Mouse (Mus musculus) embryonic facial prominence, embryonic 11.5 days (tissue): ENCODE measurements at regions not wholly inside any gene's neighbourhood (a gene's known extent, or its start where the extent isn't known, plus 50 kb on each side); places are given as distances from the start of the nearest gene placed in this dataset.

Experiments
- ATAC-seq: fragments of 200-750 bp; cut with Nextera tagmentation; replicated peaks from 2 replicates; pipeline ENCODE4 v1.8.0; 2017; ENCODE audit warnings: low read depth; ENCODE audit not compliant: insufficient number of reproducible peaks, low FRiP score, low TSS enrichment
- DNase-seq: peaks from one replicate; pipeline ENCODE4 v3.0.0-alpha.2; 2015; ENCODE audit warnings: low spot score
- H3K27ac ChIP-seq: fragments of 300-500 bp; sonication (generic); replicated peaks from 2 replicates; pipeline ENCODE4 v1.5.1; 2014; ENCODE audit warnings: mild to moderate bottlenecking, low read depth, low read length, control low read depth
- H3K27me3 ChIP-seq: fragments of 300-500 bp; sonication (generic); 2 replicates; pipeline ENCODE4 v1.6.1; 2014; ENCODE audit warnings: mild to moderate bottlenecking, low read length, moderate library complexity, mixed read lengths; ENCODE audit not compliant: control insufficient read depth, insufficient read depth
- H3K36me3 ChIP-seq: fragments of 300-500 bp; sonication (generic); replicated peaks from 2 replicates; pipeline ENCODE4 v1.6.1; 2014; ENCODE audit warnings: low read depth, mild to moderate bottlenecking, low read length, moderate library complexity, mixed read lengths; ENCODE audit not compliant: control insufficient read depth, insufficient read depth
- H3K4me1 ChIP-seq: fragments of 300-500 bp; sonication (generic); 2 replicates; pipeline ENCODE4 v1.6.1; 2014; ENCODE audit warnings: low read length, mixed read lengths; ENCODE audit not compliant: control insufficient read depth, insufficient read depth
- H3K4me2 ChIP-seq: fragments of 300-500 bp; sonication (generic); 2 replicates; pipeline ENCODE4 v1.6.1; 2014; ENCODE audit warnings: low read depth, mild to moderate bottlenecking, control low read depth, low read length, moderate library complexity
- H3K4me3 ChIP-seq: fragments of 300-500 bp; sonication (generic); 2 replicates; pipeline ENCODE4 v1.5.1; 2014; ENCODE audit warnings: low read depth, low read length, control low read depth
- H3K9ac ChIP-seq: fragments of 300-500 bp; sonication (generic); replicated peaks from 2 replicates; pipeline ENCODE4 v1.6.1; 2014; ENCODE audit warnings: mild to moderate bottlenecking, control low read depth, low read length
- H3K9me3 ChIP-seq: fragments of 300-500 bp; sonication (generic); replicated peaks from 2 replicates; pipeline ENCODE4 v1.6.1; 2016; ENCODE audit warnings: mild to moderate bottlenecking, low read length, inconsistent platforms, mixed read lengths; ENCODE audit not compliant: control insufficient read depth
- WGBS: fragments of 180-500 bp; shearing (Covaris S2); extraction: QIAGEN DNeasy Blood & Tissue Kit; methylation state at CpG from one replicate; pipeline ENCODE4 v1.1.7; 2014; 5-methylcytosine and 5-hydroxymethylcytosine counted together

- no peaks in the 10 kb centered on the region for H3K27me3 ChIP-seq
- H3K9ac ChIP-seq: no peak overlapping the region
- no peaks in the 10 kb centered on the region for H3K36me3 ChIP-seq
- ATAC-seq (no peak), DNase-seq (no peak)
- no peak overlapping the region for H3K4me3 ChIP-seq
- H3K4me2 ChIP-seq: no peak overlapping the region
- 84% methylated on average over 3 of the region's 3 CpGs for WGBS
- H3K4me1 ChIP-seq: no peaks in the 10 kb centered on the region
- H3K9me3 ChIP-seq: no peaks in the 10 kb centered on the region
- H3K27ac ChIP-seq: no peak overlapping the region
These were observed 94.1 kb downstream of the Arrdc3 start for GRCm38 (mm10) chr13:80977266-80977665.

DNA sequence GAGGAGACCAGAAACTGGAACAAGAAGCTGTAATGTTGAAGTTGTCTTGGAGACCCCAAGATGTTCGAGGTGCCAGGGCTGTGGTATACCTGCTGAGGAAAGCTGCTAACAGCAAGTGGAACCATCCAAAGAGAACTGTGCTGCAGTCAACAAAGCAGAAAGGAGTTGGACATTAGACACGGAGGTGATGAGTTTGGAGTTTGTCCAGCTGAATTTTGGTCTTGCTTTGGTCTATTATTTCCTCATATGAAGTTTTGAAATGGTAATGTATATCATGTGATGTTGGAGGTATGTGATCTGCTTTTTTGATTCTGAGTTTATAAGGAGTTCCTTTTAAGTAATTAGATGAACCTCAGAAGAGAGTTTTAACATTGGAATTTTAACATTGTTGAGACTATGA, 98.0 kb downstream of the Arrdc3 start:
- DNase-seq (no peak), ATAC-seq (no peak)

DNA sequence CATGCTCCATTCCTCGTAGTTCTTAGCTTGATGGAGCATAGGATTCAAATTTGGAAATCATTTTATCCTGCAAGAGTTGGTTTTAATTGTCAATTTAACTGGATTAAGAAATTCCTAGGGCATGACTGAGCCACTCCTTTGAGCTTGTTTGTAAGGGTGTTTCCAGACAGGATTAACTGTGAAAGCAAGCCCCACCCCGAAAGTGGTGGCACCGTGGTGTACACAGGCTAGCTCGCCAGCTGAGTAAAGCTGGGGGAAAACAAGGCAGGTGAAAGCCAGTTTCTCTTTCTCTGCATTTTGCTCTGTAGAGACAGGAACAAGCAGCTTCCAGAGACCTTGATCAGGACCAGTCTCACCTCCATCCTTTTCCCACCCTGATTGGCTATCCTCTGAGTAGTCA, 103.5 kb downstream of the Arrdc3 start:
- DNase-seq (no peak), ATAC-seq (no peak)
- WGBS: 42% methylated on average over 4 of the region's 4 CpGs

More for the DNA sequence above, 98.0 kb downstream of the Arrdc3 start:
- no peaks in the 10 kb centered on the region for H3K27me3 ChIP-seq
- H3K9ac ChIP-seq: no peak overlapping the region
- H3K4me1 ChIP-seq: no peaks in the 10 kb centered on the region
- no peak overlapping the region for H3K4me3 ChIP-seq
- no peaks in the 10 kb centered on the region for H3K36me3 ChIP-seq
- 74% methylated on average over 2 of the region's 2 CpGs for WGBS
- H3K9me3 ChIP-seq: no peaks in the 10 kb centered on the region
- H3K4me2 ChIP-seq: no peak overlapping the region
- H3K27ac ChIP-seq: no peak overlapping the region

GRCm38 (mm10) chr13:80989756-80990155, 106.6 kb downstream of the Arrdc3 start:
- Histone ChIP-seq H3K27me3 (no peaks in the 10 kb centered on the region), H3K9me3 (no peaks in the 10 kb centered on the region), H3K4me3 (no peak overlapping the region), H3K9ac (no peak overlapping the region), H3K27ac (no peak overlapping the region), H3K4me1 (no peaks in the 10 kb centered on the region), H3K36me3 (no peaks in the 10 kb centered on the region), H3K4me2 (no peak overlapping the region)
- 80% methylated on average over 5 of the region's 5 CpGs for WGBS
- ATAC-seq (no peak), DNase-seq (no peak)

More for the DNA sequence above, 103.5 kb downstream of the Arrdc3 start:
- Histone ChIP-seq H3K4me3 (no peak overlapping the region), H3K27me3 (no peaks in the 10 kb centered on the region), H3K4me1 (no peaks in the 10 kb centered on the region), H3K4me2 (no peak overlapping the region), H3K9me3 (no peaks in the 10 kb centered on the region), H3K36me3 (no peaks in the 10 kb centered on the region), H3K27ac (no peak overlapping the region), H3K9ac (no peak overlapping the region)

DNA sequence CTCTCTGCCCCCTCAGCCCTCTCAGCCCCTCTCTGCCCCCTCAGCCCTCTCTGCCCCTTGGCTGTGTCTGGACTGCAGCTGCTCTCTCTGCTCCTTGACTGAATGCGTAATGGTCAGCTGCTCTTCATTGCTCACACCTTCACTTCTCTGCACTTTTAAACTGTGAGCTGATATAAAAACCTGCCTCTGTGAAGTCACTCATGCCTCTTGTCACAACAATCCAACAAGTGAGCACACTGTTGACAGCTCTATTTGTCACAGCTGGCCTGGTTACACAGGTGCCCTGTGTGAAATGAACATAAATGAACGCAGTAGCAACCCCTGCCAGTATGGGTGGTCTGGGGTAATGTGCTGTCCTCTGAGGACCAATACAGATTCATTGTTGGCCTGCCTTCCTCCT, 109.2 kb downstream of the Arrdc3 start:
- ATAC-seq (0 out of 2 replicates have a peak, but pooled peaks have one; percentile 18), DNase-seq (no peak)
- H3K27me3 ChIP-seq: no peaks in the 10 kb centered on the region
- WGBS: 49% methylated on average over 2 of the region's 2 CpGs
- H3K4me2 ChIP-seq: no peak overlapping the region
- H3K27ac ChIP-seq: no peak overlapping the region
- H3K36me3 ChIP-seq: no peaks in the 10 kb centered on the region
- no peak overlapping the region for H3K4me3 ChIP-seq
- no peak overlapping the region for H3K9ac ChIP-seq
- no peaks in the 10 kb centered on the region for H3K9me3 ChIP-seq
- no peaks in the 10 kb centered on the region for H3K4me1 ChIP-seq

- WGBS: 39% methylated on average over 5 of the region's 5 CpGs
- no peak for ATAC-seq
- no peaks in the 10 kb centered on the region for H3K4me1 ChIP-seq
These were observed 125.9 kb downstream of the Arrdc3 start for GRCm38 (mm10) chr13:81008864-81009766.

DNA sequence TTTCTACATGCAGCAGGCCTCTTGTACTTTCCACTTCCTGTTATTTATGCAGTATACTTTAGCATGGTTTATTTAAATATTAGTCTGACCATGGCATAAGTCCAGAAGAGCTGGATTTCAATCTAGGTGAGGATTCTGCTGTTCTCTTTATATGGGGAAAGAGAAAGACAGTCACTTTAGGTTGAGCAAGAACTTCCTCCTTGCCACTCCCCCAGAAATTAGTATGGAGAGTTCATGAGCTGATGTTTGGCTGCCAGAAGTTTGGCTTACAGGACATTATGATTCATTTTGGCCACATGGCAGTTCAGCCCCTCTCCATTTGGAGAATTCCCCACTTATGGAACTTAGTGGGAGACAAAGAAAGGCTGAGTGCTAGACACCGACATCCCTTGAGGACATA, 130.8 kb downstream of the Arrdc3 start:
- no peak for DNase-seq
- WGBS: 91% methylated on average over 1 of the region's 1 CpGs
- H3K9ac ChIP-seq: no peak overlapping the region

More at GRCm38 (mm10) chr13:81008864-81009766, 125.9 kb downstream of the Arrdc3 start:
- Histone ChIP-seq H3K9me3 (no peaks in the 10 kb centered on the region), H3K27me3 (no peaks in the 10 kb centered on the region), H3K36me3 (no peaks in the 10 kb centered on the region), H3K4me3 (no peak overlapping the region), H3K4me2 (no peak overlapping the region), H3K9ac (no peak overlapping the region), H3K27ac (no peak overlapping the region)
- no peak for DNase-seq

DNA sequence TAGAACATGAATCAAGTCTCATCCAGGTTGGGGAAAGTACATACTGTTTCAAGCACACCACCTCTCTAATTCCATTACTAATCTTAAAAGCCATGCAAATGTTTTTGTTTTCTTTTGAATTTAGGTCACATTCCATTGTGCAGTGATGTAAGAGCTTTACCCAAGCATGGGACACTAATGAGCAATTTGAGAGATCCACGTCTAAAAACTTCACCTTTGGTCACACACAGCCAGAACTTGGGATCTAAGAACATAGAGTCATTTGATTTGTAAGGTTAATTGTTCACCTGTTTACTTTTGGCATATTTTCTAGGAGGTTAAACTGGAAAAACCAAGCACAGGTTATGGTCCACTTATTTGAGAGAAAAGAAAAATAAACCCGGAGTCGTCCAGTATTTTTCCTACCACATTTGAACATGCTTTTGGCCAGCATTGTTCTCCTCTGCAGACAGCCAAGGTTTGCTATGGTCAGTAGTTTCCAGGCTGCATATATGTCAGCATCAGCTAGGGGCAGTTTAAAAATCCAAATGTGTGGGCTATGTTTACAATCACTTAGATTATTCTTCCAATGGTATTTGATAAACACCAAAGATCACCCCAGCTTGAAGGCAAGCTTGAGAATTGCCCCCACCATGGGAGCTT, 137.0 kb downstream of the Arrdc3 start:
- 57% methylated on average over 3 of the region's 3 CpGs for WGBS
- DNase-seq: no peak
- no peak overlapping the region for H3K9ac ChIP-seq
- no peak overlapping the region for H3K4me2 ChIP-seq
- no peak overlapping the region for H3K4me3 ChIP-seq
- H3K36me3 ChIP-seq: no peaks in the 10 kb centered on the region
- H3K27ac ChIP-seq: no peak overlapping the region
- H3K9me3 ChIP-seq: no peaks in the 10 kb centered on the region
- no peak for ATAC-seq
- no peaks in the 10 kb centered on the region for H3K4me1 ChIP-seq
- no peaks in the 10 kb centered on the region for H3K27me3 ChIP-seq

More for the DNA sequence above, 130.8 kb downstream of the Arrdc3 start:
- H3K4me1 ChIP-seq: no peaks in the 10 kb centered on the region
- ATAC-seq: no peak
- no peaks in the 10 kb centered on the region for H3K36me3 ChIP-seq
- H3K27me3 ChIP-seq: no peaks in the 10 kb centered on the region
- H3K9me3 ChIP-seq: no peaks in the 10 kb centered on the region
- no peak overlapping the region for H3K4me3 ChIP-seq
- no peak overlapping the region for H3K4me2 ChIP-seq
- no peak overlapping the region for H3K27ac ChIP-seq
